Mouse (Mus musculus): ENCODE measurements around the gene Scd1. TPM values are rescaled to one million over a fixed set of nuclear protein-coding genes. Genes with fewer than 3 reads are reported as not detected.
"Not testable (repeated sequence)": the region's sequence is repeated elsewhere in the genome, so short reads cannot be mapped to it uniquely, and the experiment has no call there.

Scd1 gene
- polyA plus RNA-seq, 1 experiment from 2014 or later: 7.3 TPM

DNA sequence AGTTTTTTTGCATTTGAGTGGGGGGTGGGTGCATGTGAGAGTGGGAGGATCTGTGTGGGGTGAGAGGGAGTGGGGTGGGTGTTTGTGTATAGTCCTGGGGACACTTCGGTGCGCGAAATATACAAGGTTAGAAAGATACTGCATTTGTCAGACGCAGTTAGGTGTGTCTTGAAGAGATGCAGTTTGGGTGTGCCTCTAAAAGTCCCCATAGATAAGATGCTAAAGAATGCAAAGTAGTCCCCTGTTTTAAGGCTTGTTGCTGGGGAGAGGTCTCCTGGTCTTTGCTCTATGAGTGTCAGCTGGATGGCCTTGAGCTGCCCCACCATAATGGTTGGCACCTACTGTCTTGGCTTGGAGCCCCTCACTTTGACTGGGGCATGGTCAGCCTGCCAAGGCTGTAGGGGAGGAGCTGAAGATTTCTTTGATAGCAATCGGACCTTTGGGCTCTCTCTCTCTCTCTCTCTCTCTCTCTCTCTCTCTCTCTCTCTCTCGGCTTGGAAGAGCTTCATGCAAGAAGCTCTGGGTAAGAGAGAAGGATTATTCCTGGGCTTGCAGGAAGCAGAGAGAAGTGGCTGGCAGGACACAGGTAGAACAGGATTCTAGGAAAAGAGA, 21.7 kb downstream of the Scd1 start:
- H3K27ac ChIP-seq: peak overlapping the region; percentile 69
- H3K9me3 ChIP-seq (replicated peaks): no peaks in the 10 kb centered on the region
- no peak overlapping the region; the same call in 1 of the 2 replicates for H3K4me3 ChIP-seq (replicated peaks)
- DNase-seq (no peak), ATAC-seq (ENCODE audit: low read depth) (no peak)
- 18% methylated on average over 6 of the region's 6 CpGs for WGBS (ENCODE audit: insufficient replicate concordance)
- H3K36me3 ChIP-seq: no peaks in the 10 kb centered on the region
- peaks cover 66% of the 10 kb centered on the region for H3K4me1 ChIP-seq (replicated peaks)
- H3K9ac ChIP-seq: peak overlapping the region; percentile 3; the same call in 1 of the 2 replicates
- peak overlapping the region; percentile 56 for H3K4me2 ChIP-seq
- H3K27me3 ChIP-seq: no peaks in the 10 kb centered on the region

DNA sequence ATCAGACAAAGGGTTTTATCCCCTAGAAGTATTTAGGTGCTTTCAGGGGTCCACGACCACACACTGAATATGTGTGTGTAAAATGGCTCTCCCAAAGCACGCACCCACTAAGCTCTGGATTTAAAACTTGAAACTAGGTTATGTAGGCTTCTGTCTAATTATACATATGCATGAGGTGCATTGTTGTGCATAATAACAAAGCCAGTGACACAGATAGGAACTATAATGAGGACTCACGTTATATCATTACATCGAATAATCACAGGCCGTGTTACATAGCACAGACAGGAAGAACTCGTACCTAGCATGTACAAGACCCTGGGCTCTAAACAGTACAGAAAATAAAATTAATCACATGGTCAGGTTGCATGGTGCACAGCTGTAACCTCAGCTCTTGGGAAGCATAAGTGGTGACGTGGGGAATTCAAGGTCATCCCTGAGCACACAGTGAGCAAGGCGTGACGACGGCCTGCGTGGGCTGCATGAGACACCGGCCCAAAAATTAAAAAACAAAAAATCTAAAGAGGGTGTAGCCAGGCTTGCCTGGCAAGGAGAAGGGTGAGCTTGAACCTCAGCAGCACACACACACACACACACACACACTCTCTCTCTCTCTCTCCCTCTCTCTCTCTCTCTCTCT, 24.9 kb downstream of the Scd1 start:
- 82% methylated on average over 12 of the region's 12 CpGs for WGBS (ENCODE audit: insufficient replicate concordance)
- ATAC-seq (ENCODE audit: low read depth): no peak
- H3K36me3 ChIP-seq: no peaks in the 10 kb centered on the region
- H3K27ac ChIP-seq: no peak overlapping the region
- no peaks in the 10 kb centered on the region for H3K9me3 ChIP-seq (replicated peaks)
- no peaks in the 10 kb centered on the region for H3K27me3 ChIP-seq
- no peak overlapping the region for H3K4me2 ChIP-seq
- H3K4me3 ChIP-seq (replicated peaks): no peak overlapping the region
- DNase-seq: no peak
- peaks cover 40% of the 10 kb centered on the region for H3K4me1 ChIP-seq (replicated peaks)
- no peak overlapping the region for H3K9ac ChIP-seq

DNA sequence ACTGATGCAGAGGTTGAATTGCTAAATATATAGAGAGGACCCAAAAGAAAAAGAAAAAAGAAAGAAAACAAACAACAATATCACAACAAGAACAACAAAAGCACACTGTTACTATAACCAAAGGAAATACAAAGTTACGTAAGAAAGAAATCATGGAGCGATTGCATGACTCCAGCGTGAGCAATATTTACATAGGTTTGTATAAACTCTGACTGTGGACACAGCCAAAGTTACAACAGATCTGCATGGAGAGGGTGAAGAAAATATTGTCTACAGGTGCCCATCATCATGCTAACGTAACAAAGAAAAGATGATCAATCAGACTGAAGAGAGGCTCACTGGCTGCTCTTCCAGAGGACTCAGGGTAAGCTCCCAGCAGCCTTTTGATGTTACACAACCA, 27.6 kb downstream of the Scd1 start:
- no peak for ATAC-seq (ENCODE audit: low read depth)
- no peak overlapping the region for H3K4me3 ChIP-seq (replicated peaks)
- no peak overlapping the region for H3K4me2 ChIP-seq
- DNase-seq: no peak
- WGBS (ENCODE audit: insufficient replicate concordance): 68% methylated on average over 4 of the region's 4 CpGs
- H3K9ac ChIP-seq: no peak overlapping the region
- H3K27me3 ChIP-seq: no peaks in the 10 kb centered on the region
- H3K27ac ChIP-seq: no peak overlapping the region
- no peaks in the 10 kb centered on the region for H3K36me3 ChIP-seq
- no peaks in the 10 kb centered on the region for H3K9me3 ChIP-seq (replicated peaks)
- peaks cover 22% of the 10 kb centered on the region for H3K4me1 ChIP-seq (replicated peaks)

DNA sequence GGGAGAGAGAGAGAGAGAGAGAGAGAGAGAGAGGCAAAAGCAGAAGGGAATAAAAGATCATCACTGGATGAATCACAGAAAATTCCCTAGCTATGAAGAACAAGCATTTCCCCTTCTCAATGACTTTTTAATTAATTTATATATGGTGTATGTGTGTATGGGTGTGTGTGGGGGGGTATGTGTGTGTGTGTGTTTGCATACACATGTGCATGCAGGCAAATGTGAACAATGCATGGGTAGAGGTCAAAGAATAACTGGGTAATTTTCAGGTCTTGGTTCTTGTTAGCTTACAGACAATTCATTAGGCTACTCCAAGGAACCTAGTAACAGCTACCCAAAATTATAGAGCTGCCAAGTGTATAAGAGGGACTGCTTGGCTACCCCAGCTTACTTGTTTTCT, 28.6 kb downstream of the Scd1 start:
- H3K4me2 ChIP-seq: no peak overlapping the region
- no peak overlapping the region for H3K9ac ChIP-seq
- no peaks in the 10 kb centered on the region for H3K27me3 ChIP-seq
- H3K36me3 ChIP-seq: no peaks in the 10 kb centered on the region
- H3K4me3 ChIP-seq (replicated peaks): no peak overlapping the region
- H3K9me3 ChIP-seq (replicated peaks): no peaks in the 10 kb centered on the region
- H3K27ac ChIP-seq: no peak overlapping the region
- ATAC-seq (ENCODE audit: low read depth) (no peak), DNase-seq (no peak)
- H3K4me1 ChIP-seq (replicated peaks): peaks cover 13% of the 10 kb centered on the region

DNA sequence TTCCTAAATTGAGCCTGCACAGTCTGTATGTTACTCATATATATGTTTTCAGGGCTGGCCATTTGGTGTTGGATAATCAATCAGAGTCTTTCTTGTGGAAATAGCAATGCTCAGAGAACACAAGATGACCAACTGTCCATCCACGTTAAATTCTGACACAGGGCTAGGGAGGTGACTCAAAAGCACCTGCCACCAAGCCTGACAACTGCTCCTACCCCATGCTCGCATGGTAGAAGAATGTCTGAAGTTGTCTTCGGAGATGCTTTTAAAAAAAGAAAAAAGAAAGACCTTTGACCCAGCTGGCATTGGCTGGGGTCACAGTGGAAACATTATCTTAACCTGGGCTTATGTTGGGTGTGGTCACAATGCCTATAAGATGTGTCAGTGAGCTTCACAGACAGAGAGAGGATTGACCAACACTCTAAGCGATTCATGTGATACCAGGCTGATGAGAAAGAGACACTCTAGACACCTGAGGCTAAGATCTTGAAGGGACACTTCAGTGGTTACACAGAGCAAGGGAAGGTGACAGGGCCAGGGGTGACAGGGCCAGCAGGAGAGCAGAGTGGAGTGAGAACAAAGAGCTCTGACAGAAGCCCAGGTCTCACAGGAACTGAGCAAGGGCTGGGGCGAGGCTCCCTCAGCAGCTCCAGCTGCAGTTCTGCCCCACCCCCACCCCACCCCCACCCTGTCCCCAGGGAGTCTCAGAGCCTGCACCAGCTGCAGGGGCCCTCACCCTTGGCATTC, 29.9 kb downstream of the Scd1 start:
- H3K27me3 ChIP-seq: no peaks in the 10 kb centered on the region
- WGBS (ENCODE audit: insufficient replicate concordance): 35% methylated on average over 5 of the region's 5 CpGs
- peak; percentile 69 for ATAC-seq (ENCODE audit: low read depth)
- H3K36me3 ChIP-seq: no peaks in the 10 kb centered on the region
- no peak overlapping the region; the same call in 1 of the 2 replicates for H3K27ac ChIP-seq
- peaks cover 13% of the 10 kb centered on the region for H3K4me1 ChIP-seq (replicated peaks)
- H3K4me3 ChIP-seq (replicated peaks): no peak overlapping the region
- no peak for DNase-seq
- no peaks in the 10 kb centered on the region for H3K9me3 ChIP-seq (replicated peaks)
- no peak overlapping the region for H3K9ac ChIP-seq
- no peak overlapping the region for H3K4me2 ChIP-seq

DNA sequence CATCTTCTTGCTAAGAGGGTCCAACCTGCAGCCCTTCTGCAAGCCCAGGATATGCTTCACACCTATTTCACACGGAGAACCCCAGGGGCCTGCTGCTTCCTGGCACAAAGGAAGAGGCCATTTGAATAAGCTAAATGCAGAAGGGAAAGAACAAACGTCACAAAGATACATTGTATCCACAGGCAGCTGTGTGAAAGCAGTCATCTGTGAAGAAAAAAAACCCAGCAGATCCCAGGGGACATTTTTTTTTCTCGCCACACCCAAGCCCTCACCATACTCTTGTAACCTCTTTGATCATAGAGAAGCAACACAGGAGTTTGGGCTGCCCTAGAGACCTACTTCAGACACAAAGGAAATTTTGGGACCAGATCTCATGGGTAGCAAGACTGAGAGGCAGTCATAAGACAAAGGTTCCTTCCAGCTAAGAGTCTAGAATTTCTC, 31.1 kb downstream of the Scd1 start:
- H3K36me3 ChIP-seq: no peaks in the 10 kb centered on the region
- H3K4me3 ChIP-seq (replicated peaks): no peak overlapping the region
- no peak for ATAC-seq (ENCODE audit: low read depth)
- 0 out of 2 replicates have a peak, but pooled peaks cover 5% of the 10 kb centered on the region for H3K27me3 ChIP-seq
- no peak for DNase-seq
- no peak overlapping the region for H3K27ac ChIP-seq
- no peaks in the 10 kb centered on the region for H3K9me3 ChIP-seq (replicated peaks)
- WGBS (ENCODE audit: insufficient replicate concordance): 23% methylated on average over 3 of the region's 3 CpGs
- H3K4me1 ChIP-seq (replicated peaks): peaks cover 13% of the 10 kb centered on the region
- no peak overlapping the region for H3K9ac ChIP-seq
- H3K4me2 ChIP-seq: no peak overlapping the region

DNA sequence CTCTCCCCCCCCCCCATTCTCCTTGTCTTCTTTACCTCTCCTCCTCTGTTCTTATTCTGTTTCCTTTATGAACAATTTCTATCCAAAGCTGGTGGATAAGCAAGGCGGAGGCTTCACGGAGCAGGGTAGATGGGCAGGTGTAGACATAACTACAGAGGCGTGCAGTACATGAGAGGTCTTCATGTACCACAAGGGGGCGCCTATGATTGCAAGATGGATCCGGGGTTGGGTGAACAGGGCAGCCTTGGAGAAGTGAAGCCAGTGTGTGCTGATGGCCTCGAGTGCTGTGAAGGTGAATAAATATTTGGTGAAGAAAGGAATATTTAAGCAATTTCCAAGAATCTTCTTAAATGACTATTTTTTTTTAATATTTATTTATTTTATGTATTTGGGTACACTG, 34.7 kb downstream of the Scd1 start:
- H3K4me1 ChIP-seq (replicated peaks): peaks cover 11% of the 10 kb centered on the region
- H3K4me3 ChIP-seq (replicated peaks): no peak overlapping the region
- H3K27ac ChIP-seq: no peak overlapping the region
- H3K9me3 ChIP-seq (replicated peaks): no peaks in the 10 kb centered on the region
- WGBS (ENCODE audit: insufficient replicate concordance): 16% methylated on average over 6 of the region's 6 CpGs
- H3K27me3 ChIP-seq: 0 out of 2 replicates have a peak, but pooled peaks cover 5% of the 10 kb centered on the region
- no peak overlapping the region for H3K9ac ChIP-seq
- no peak overlapping the region for H3K4me2 ChIP-seq
- H3K36me3 ChIP-seq: no peaks in the 10 kb centered on the region
- DNase-seq (peak; percentile 63), ATAC-seq (ENCODE audit: low read depth) (peak; percentile 81)

DNA sequence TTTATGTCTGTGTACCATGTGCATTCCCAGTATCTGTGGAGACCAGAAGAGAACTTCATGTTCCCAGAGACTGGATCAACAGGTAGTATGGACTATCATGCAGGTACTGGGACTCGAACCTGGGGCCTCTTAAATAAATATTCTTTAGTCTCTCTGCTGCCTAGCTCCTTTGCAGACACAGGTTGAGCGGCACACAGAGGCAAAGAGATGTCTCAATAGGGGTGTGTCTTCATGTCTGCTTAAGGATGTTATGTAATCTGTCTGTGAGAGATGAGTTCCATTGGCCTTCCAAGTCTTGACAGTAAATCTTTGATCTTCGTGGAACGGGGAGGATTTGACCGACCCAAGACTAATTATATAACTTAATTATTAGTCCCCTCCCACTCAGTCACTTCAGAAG, 37.4 kb downstream of the Scd1 start:
- peaks cover 8% of the 10 kb centered on the region for H3K4me1 ChIP-seq (replicated peaks)
- H3K27me3 ChIP-seq: 0 out of 2 replicates have a peak, but pooled peaks cover 5% of the 10 kb centered on the region
- no peaks in the 10 kb centered on the region for H3K36me3 ChIP-seq
- H3K4me2 ChIP-seq: no peak overlapping the region
- no peak for ATAC-seq (ENCODE audit: low read depth)
- no peak for DNase-seq
- no peaks in the 10 kb centered on the region for H3K9me3 ChIP-seq (replicated peaks)
- no peak overlapping the region for H3K27ac ChIP-seq
- no peak overlapping the region for H3K9ac ChIP-seq
- WGBS (ENCODE audit: insufficient replicate concordance): 55% methylated on average over 5 of the region's 5 CpGs
- no peak overlapping the region for H3K4me3 ChIP-seq (replicated peaks)

DNA sequence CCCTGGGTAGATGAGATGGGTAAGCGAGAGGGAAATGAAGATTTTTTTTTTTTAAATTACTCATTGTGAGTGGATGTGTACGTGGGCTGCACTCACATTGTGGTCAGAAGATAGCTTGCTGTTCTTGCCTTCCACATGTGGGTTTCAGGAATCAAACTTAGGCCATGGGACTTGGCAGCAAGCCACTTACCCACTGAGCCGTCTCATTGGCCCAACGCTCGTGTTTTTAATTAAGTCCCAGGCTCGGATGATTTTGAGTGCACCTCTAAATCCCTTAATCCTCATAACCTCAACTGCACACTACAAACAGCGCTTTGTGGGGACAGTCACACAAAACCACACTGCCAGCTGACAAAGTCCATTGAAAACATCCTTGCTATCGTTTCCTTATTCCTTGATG, 38.3 kb downstream of the Scd1 start:
- Histone ChIP-seq H3K4me1 (replicated peaks) (peaks cover 8% of the 10 kb centered on the region), H3K27me3 (0 out of 2 replicates have a peak, but pooled peaks cover 5% of the 10 kb centered on the region), H3K36me3 (no peaks in the 10 kb centered on the region), H3K4me3 (replicated peaks) (no peak overlapping the region), H3K9me3 (replicated peaks) (no peaks in the 10 kb centered on the region), H3K9ac (no peak overlapping the region), H3K4me2 (no peak overlapping the region), H3K27ac (no peak overlapping the region)
- DNase-seq: no peak
- WGBS (ENCODE audit: insufficient replicate concordance): 63% methylated on average over 8 of the region's 8 CpGs
- ATAC-seq (ENCODE audit: low read depth): no peak

DNA sequence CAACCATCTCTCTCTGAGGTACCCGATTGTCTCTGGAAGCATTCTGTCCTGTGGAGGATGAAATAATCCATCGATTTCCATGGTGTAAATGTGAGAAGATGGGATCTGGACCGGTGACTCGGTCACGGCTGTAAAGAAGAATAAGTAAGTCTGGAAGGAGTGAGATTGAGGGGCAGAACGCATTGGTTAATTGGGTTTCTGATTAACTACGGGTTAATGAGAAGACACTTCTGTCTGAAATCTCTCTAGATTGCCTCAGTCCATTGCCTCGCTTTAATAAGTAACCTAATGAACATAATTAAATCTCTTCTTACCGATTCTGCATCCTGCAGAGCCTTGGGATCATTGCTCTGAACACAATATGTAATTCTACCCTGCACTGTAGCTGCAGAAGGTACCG, 40.6 kb downstream of the Scd1 start:
- H3K27me3 ChIP-seq; H3K27ac ChIP-seq; H3K36me3 ChIP-seq; H3K4me3 ChIP-seq (replicated peaks); H3K9me3 ChIP-seq (replicated peaks); ATAC-seq (ENCODE audit: low read depth); H3K4me2 ChIP-seq; DNase-seq; H3K9ac ChIP-seq: not testable (repeated sequence)
- 79% methylated on average over 10 of the region's 10 CpGs for WGBS (ENCODE audit: insufficient replicate concordance)
- H3K4me1 ChIP-seq (replicated peaks): peaks cover 15% of the 10 kb centered on the region

DNA sequence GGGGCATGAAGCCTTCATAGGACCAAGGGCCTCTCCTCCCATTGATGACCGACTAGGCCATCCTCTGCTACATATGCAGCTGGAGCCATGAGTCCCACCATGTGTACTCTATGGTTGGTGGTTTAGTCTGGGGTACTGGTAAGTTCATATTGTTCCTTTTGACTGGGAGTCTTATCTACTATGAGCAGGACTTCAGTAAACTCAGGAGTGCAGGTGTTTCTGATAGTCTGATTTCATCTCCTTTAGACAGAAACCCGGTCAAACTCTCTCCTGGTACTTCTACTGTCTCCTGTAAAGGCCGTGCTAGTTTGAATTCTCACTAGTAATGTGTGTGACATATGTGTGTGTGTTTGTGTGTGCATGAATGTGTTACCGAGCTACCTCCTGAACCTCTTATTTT, 41.9 kb downstream of the Scd1 start:
- no peak for DNase-seq
- 49% methylated on average over 4 of the region's 4 CpGs for WGBS (ENCODE audit: insufficient replicate concordance)
- ATAC-seq (ENCODE audit: low read depth): 0 out of 2 replicates have a peak, but pooled peaks have one; percentile 20
- no peak overlapping the region for H3K4me3 ChIP-seq (replicated peaks)
- H3K27me3 ChIP-seq: no peaks in the 10 kb centered on the region
- H3K9me3 ChIP-seq (replicated peaks): no peaks in the 10 kb centered on the region
- H3K9ac ChIP-seq: no peak overlapping the region
- no peak overlapping the region for H3K4me2 ChIP-seq
- no peaks in the 10 kb centered on the region for H3K36me3 ChIP-seq
- peaks cover 15% of the 10 kb centered on the region for H3K4me1 ChIP-seq (replicated peaks)
- H3K27ac ChIP-seq: no peak overlapping the region
